8 mouse cellular contexts compared by ENCODE assay signal in genomic region chr10:117209469-117209938, GRCm38 (mm10). TPM values are rescaled to one million over a fixed set of nuclear protein-coding genes. Genes with fewer than 3 reads are reported as not detected.
DNase-seq lines count a peak whose midpoint lies in the region; ATAC-seq and TF ChIP-seq lines count a peak whose summit lies in the region.

No protein-coding gene starts in this region.

- WGBS in kidney, adult 2 months: 6% methylated on average over 11 of the region's 11 CpGs
- 13% methylated on average over 11 of the region's 11 CpGs for WGBS in lung, postnatal 0 days

- no peak overlapping the region for H3K27ac ChIP-seq in kidney, adult 2 months (ENCODE audit: insufficient read depth, low read depth, low read length)
- H3K27ac ChIP-seq in lung, postnatal 0 days (ENCODE audit: low read length): no peak overlapping the region

- peaks cover 19% of the 10 kb centered on the region for H3K4me1 ChIP-seq in E14TG2a.4 (replicated peaks; ENCODE audit: low read depth, low read length)
- no peaks in the 10 kb centered on the region; the same call in 1 of the 2 replicates for H3K4me1 ChIP-seq in kidney, adult 2 months (ENCODE audit: control insufficient read depth, insufficient read depth, low read length)
- H3K4me1 ChIP-seq in lung, postnatal 0 days (ENCODE audit: insufficient read depth, low read depth, low read length): 0 out of 2 replicates have a peak, but pooled peaks cover 3% of the 10 kb centered on the region

- DNase-seq in A20 (ENCODE audit: low read depth, low spot score): peak; percentile 72
- peak; percentile 71 for DNase-seq in cerebellum, adult 9-10 months
- peak; percentile 77 for DNase-seq in kidney, adult 2 months
- peak; percentile 95 for DNase-seq in lung, postnatal 0 days (ENCODE audit: low spot score)
- peak; percentile 87 for DNase-seq in retina, postnatal 1 day
- DNase-seq in layer of hippocampus, adult 11-12 months (ENCODE audit: low spot score): no peak

- ATAC-seq in granulocyte monocyte progenitor cell, adult 5-6 weeks (replicated peaks; ENCODE audit: poor library complexity, severe bottlenecking): peak; percentile 81
- peak; percentile 79 for ATAC-seq in lung, postnatal 0 days

- H3K4me3 ChIP-seq in E14TG2a.4 (replicated peaks; ENCODE audit: low read length): peak overlapping the region; percentile 30; the same call in 1 of the 2 replicates
- H3K4me3 ChIP-seq in kidney, adult 2 months (ENCODE audit: insufficient read depth, low read depth, low read length): peak overlapping the region; percentile 30
- H3K4me3 ChIP-seq in lung, postnatal 0 days (ENCODE audit: low read depth, low read length): peak overlapping the region; percentile 19; the same call in 1 of the 2 replicates

- no peaks in the 10 kb centered on the region for H3K9me3 ChIP-seq in E14TG2a.4 (ENCODE audit: low read length)
- H3K9me3 ChIP-seq in lung, postnatal 0 days (ENCODE audit: low read length): no peaks in the 10 kb centered on the region

- TF ChIP-seq CTCF in E14TG2a.4 (conservative IDR thresholded peaks at IDR 0.05; ENCODE audit: low read length): peak; percentile 70
- peak; percentile 45 for TF ChIP-seq CTCF in kidney, adult 2 months (conservative IDR thresholded peaks at IDR 0.05; ENCODE audit: insufficient read depth, insufficient read length, low read depth, low read length)
- TF ChIP-seq CTCF in lung, postnatal 0 days (IDR thresholded peaks at IDR 0.05): peak; percentile 87

- TF ChIP-seq EP300 in lung, postnatal 0 days (IDR thresholded peaks at IDR 0.05): peak; percentile 21; the same call in 1 of the 2 replicates

- peaks cover 3% of the 10 kb centered on the region; the same call in 1 of the 2 replicates for H3K27me3 ChIP-seq in E14TG2a.4 (ENCODE audit: insufficient read depth, low read length)
- H3K27me3 ChIP-seq in kidney, adult 2 months (replicated peaks; ENCODE audit: control insufficient read depth, insufficient read depth, low read length): no peaks in the 10 kb centered on the region
- no peaks in the 10 kb centered on the region for H3K27me3 ChIP-seq in lung, postnatal 0 days (replicated peaks; ENCODE audit: insufficient read depth, low read length)

- H3K4me2 ChIP-seq in lung, postnatal 0 days (replicated peaks; ENCODE audit: low read depth, low read length): peak overlapping the region; percentile 50

- no peak overlapping the region for H3K9ac ChIP-seq in lung, postnatal 0 days (replicated peaks; ENCODE audit: low read depth)

- no peak for TF ChIP-seq POLR2A in kidney, adult 2 months (IDR thresholded peaks at IDR 0.05; ENCODE audit: low read depth, low read length)

- peaks cover 13% of the 10 kb centered on the region for H3K36me3 ChIP-seq in E14TG2a.4 (ENCODE audit: insufficient read depth, low read length)
- H3K36me3 ChIP-seq in kidney, adult 2 months (ENCODE audit: control insufficient read depth, insufficient read depth, low read length): no peaks in the 10 kb centered on the region
- no peaks in the 10 kb centered on the region for H3K36me3 ChIP-seq in lung, postnatal 0 days (ENCODE audit: insufficient read depth, low read length)

RNA-seq across cellular contexts. Expression of gene Yeats4, which starts 14.8 kb away (rescaled TPM):
- total RNA-seq in granulocyte monocyte progenitor cell, adult 5-6 weeks (2014; fragmentation: Nextera tagmentation): 54.8 and 84.5 TPM in 2 replicates
- 94.3 and 101 TPM in 2 replicates for total RNA-seq in granulocyte monocyte progenitor cell, adult 5-6 weeks (2017)
- polyA plus RNA-seq in kidney, adult 2 months (2012; rRNA removed): 18.0 and 21.8 TPM in 2 replicates
- 49.7 and 52.8 TPM in 2 replicates for polyA plus RNA-seq in lung, postnatal 0 days (2015; fragmentation: Nextera tagmentation; extraction: Ambion mirVana)

RNA-seq across cellular contexts. Expression of gene 9530003J23Rik, which starts 29.0 kb away (rescaled TPM):
- total RNA-seq in granulocyte monocyte progenitor cell, adult 5-6 weeks (2014; fragmentation: Nextera tagmentation): not detected in 2 replicates
- total RNA-seq in granulocyte monocyte progenitor cell, adult 5-6 weeks (2017): not detected in 2 replicates
- not detected in 2 replicates for polyA plus RNA-seq in kidney, adult 2 months (2012; rRNA removed)
- polyA plus RNA-seq in lung, postnatal 0 days (2015; fragmentation: Nextera tagmentation; extraction: Ambion mirVana): 3.3 and 4.1 TPM in 2 replicates
